Mouse (Mus musculus): ENCODE data around the gene Pi4ka.

- TF ChIP-seq ZNF384 (IDR thresholded peaks at IDR 0.05; ENCODE audit: low read depth, low read length), result no peak
- no peak for TF ChIP-seq MAFK (IDR thresholded peaks at IDR 0.05; ENCODE audit: insufficient read depth, low read depth, low read length)
- no peak for TF ChIP-seq HCFC1 (IDR thresholded peaks at IDR 0.05; ENCODE audit: borderline replicate concordance, insufficient read depth, low read length)
- no peak for TF ChIP-seq ZC3H11A (IDR thresholded peaks at IDR 0.05; ENCODE audit: borderline replicate concordance, low read depth, low read length)
These were observed 168.5 kb downstream of the Pi4ka start for GRCm38 (mm10) chr16:17237634-17238033.
